Mouse (Mus musculus) heart, adult 2 months (tissue): Measurements from ENCODE around the gene Cpa3.

Source experiments
- CTCF ChIP-seq: fragments of 200-600 bp; IDR thresholded peaks from 2 replicates; pipeline ENCODE4 v1.8.1; 2022; ENCODE audit warnings: antibody characterized with exemption, mild to moderate bottlenecking, moderate library complexity
- EP300 ChIP-seq: fragments of 200-500 bp; IDR thresholded peaks from 2 replicates; pipeline ENCODE4 v1.6.1; 2011; ENCODE audit warnings: low read depth, low read length, control low read depth; ENCODE audit not compliant: insufficient read depth
- POLR2A ChIP-seq: fragments of 200-500 bp; IDR thresholded peaks from 2 replicates; pipeline ENCODE4 v1.6.1; 2011; ENCODE audit warnings: mild to moderate bottlenecking, low read depth, low read length, control low read depth; ENCODE audit not compliant: insufficient read depth

DNA sequence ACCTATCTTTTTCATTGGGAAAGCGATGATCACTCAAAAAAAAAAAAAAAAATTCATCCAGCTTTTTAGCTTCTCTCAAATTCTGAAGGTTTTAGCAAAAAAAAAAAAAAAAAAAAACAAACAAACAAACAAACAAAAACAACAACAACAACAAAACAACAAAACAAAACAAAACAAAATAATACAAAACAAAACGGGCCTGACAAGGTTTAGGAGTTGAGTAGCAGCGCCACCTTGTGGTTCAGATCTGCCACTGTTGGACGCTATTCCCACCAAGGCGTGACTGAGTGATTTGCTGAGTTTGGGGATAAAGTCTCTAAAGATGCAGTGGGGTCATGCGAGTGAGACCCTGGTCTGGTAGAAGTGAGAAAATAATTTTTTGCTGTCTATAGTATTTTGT lies 43.1 kb downstream of the Cpa3 start:
- TF ChIP-seq CTCF (peak; percentile 86), POLR2A (no peak), EP300 (peak; percentile 70; the same call in 1 of the 2 replicates)
